Mouse (Mus musculus): Measurements from ENCODE around the gene Sf3a3. TPM values are rescaled to one million over a fixed set of nuclear protein-coding genes. Genes with fewer than 3 reads are reported as not detected.
A peak's percentile ranks its signal among the peaks of the same experiment; 100 is the strongest.
"Not testable (repeated sequence)": the region's sequence is repeated elsewhere in the genome, so short reads cannot be mapped to it uniquely, and the experiment has no call there.

Gene Sf3a3
- polyA plus RNA-seq, 1 experiment: 59.7 TPM

DNA sequence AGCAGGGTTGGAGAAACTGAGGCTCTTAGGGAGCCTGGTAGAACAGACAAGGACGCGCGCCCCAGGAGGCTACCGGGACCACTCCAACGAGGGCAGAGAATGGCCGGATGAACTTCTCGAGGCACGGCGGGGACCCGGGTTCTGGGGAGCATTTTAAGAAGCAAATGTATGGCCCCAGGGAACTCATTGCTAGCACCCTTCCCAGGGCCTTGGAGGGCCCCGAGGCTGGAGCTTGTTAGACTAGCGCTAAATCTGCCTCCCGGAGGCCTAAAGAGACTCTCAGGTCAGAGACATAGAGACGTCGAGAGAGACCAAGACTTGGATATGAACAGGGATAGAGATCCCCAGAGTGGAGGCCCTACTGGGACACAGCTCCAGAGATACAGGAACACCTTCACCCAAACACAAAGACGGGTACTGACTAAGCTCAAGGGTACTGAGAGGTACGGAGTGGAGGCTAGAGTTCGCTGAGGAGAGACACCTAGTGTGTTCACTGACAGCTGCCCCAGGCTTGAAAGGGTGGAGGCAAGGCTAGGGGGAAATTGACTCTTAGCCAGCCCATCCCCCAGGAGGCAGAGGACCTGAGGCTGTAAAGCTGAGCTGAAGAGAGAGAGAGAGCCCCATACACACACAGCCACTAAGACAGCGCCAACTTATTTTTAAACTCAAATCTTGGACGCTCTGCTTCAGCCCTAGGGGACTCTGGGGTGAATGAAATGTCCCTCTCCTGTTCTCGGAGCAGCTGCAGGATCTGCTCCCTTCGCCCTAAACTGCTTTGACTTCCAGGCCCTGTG lies 13.3 kb upstream of the Sf3a3 start:
- peak; percentile 56 for DNase-seq (ENCODE audit: low read depth)
- TF ChIP-seq POLR2A (IDR thresholded peaks at IDR 0.05; ENCODE audit: borderline replicate concordance, extremely low read depth, insufficient read depth, insufficient read length, poor library complexity, severe bottlenecking) (no peak), CTCF (IDR thresholded peaks at IDR 0.05; ENCODE audit: borderline replicate concordance, extremely low read depth, insufficient read depth, insufficient read length) (no peak)

DNA sequence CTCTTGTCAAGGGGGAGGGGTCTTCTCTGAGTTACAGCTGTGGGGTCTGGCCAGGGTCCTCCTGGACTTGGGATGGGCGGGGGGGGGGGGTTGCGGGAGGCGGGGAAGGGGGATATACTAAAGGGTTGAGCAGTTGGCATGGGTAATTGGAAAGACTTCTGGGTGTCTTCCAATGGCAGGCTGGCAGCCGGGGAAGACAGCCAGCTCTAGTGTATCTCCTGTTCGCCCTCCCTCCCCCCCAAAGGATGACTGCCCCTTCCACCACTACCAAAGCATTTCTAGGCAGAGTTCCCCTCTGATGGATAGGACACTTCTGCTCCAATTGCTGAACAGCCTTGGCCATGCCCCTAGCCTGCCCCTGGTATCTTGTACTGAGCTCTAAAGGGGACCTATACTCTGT lies 12.7 kb upstream of the Sf3a3 start:
- DNase-seq (ENCODE audit: low read depth): peak; percentile 74
- no peak for TF ChIP-seq POLR2A (IDR thresholded peaks at IDR 0.05; ENCODE audit: borderline replicate concordance, extremely low read depth, insufficient read depth, insufficient read length, poor library complexity, severe bottlenecking)
- TF ChIP-seq CTCF (IDR thresholded peaks at IDR 0.05; ENCODE audit: borderline replicate concordance, extremely low read depth, insufficient read depth, insufficient read length): no peak

DNA sequence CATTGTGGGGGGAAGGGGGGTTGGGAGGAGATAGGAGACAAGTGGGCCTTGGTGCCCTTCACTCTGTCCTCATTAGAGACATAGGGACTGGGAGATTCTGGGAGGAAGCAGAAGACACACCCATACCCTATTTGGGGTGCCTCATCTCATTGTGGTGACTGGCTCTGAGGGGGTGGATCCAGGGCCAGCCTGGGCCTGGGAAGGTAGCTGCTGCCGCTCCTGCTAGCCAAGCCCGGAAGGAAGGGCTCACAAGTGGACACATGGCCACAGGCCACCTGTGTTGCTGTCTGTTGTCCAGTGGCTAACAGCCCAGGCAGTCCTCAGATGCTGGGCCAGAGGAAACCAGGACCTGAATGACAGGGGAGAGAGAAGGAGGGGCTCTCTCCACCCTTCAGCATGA lies 11.2 kb upstream of the Sf3a3 start:
- no peak for DNase-seq (ENCODE audit: low read depth)
- TF ChIP-seq CTCF (IDR thresholded peaks at IDR 0.05; ENCODE audit: borderline replicate concordance, extremely low read depth, insufficient read depth, insufficient read length): no peak
- TF ChIP-seq POLR2A (IDR thresholded peaks at IDR 0.05; ENCODE audit: borderline replicate concordance, extremely low read depth, insufficient read depth, insufficient read length, poor library complexity, severe bottlenecking): no peak

DNA sequence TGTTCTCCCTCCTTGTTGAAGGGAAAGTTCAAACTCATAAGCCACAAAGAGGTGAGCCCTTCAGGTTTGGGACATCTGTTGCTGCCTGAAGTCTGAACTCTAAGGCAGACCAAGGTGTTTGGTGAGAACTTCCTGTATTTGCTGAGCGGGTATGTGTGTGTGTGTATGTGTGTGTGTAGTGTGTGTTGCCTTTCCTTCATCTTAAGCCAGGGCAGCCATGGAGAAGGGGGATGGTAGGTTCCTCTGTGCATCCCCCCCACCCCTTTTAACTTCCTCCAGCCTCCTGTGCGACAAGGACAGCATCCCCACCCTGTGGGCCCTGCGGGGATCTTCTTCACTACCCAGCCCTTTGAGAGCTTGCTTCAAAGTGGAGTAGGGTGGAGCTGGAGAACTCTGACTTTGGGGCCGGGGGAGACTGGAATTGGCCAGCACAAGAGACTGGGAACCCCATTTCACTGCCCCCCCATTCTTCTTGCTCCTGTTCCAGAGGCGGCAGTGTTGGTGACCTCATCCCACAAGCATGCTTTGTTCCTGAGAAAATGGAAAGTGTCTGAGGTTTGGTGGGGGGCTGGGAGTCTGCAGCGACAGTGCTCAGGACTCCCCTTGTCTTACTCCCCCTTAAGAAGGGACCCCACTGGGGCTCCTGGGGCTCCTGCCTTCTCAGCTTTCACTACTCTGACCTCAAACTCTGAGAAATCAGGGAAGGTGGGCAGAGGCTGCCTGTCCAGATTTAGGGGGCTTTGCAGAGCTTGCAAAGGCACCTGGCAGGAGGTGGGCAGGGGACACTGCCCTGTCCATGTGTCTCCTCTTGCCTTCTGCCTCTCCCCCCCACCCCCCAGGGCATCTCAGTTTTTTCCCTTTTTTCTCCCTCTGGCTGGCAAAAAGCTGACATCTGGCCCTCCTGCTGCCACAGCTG lies 10.4 kb upstream of the Sf3a3 start:
- DNase-seq (ENCODE audit: low read depth): peak; percentile 74
- TF ChIP-seq CTCF (IDR thresholded peaks at IDR 0.05; ENCODE audit: borderline replicate concordance, extremely low read depth, insufficient read depth, insufficient read length) (no peak), POLR2A (IDR thresholded peaks at IDR 0.05; ENCODE audit: borderline replicate concordance, extremely low read depth, insufficient read depth, insufficient read length, poor library complexity, severe bottlenecking) (no peak)

DNA sequence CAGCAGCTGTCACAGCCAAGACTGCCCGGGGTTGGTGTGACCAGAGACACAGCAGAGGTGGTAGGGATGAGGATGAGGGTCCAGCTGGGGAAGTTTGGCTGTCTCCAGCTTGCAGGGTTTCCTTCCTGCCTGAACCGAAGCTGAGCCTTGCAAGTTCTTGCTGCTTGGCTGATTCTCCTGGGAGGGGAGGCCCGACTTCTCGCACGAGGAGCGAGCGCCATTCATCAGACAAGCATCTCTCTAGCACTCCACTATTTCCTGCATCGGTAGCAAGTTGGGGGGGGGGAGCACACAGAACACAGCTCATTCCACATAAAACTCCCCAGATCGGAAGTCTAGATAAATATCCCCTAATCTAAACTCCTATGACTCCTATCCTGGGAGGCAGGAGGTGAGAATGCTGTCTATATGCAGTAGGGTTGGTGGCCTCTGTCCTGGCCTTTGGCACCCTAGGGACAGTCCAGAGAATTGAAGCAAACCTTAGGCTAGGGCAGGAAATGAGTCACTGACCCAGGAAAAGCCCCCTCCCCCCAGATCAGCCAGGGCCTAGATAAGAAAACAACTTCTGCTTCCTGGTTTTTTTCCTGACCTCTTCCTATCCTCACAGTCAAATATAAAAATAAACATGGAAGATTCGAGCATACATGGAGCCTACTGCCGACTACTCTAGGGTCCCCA lies 9.6 kb upstream of the Sf3a3 start:
- no peak for TF ChIP-seq POLR2A (IDR thresholded peaks at IDR 0.05; ENCODE audit: borderline replicate concordance, extremely low read depth, insufficient read depth, insufficient read length, poor library complexity, severe bottlenecking)
- TF ChIP-seq CTCF (IDR thresholded peaks at IDR 0.05; ENCODE audit: borderline replicate concordance, extremely low read depth, insufficient read depth, insufficient read length): no peak
- peak; percentile 46 for DNase-seq (ENCODE audit: low read depth)

DNA sequence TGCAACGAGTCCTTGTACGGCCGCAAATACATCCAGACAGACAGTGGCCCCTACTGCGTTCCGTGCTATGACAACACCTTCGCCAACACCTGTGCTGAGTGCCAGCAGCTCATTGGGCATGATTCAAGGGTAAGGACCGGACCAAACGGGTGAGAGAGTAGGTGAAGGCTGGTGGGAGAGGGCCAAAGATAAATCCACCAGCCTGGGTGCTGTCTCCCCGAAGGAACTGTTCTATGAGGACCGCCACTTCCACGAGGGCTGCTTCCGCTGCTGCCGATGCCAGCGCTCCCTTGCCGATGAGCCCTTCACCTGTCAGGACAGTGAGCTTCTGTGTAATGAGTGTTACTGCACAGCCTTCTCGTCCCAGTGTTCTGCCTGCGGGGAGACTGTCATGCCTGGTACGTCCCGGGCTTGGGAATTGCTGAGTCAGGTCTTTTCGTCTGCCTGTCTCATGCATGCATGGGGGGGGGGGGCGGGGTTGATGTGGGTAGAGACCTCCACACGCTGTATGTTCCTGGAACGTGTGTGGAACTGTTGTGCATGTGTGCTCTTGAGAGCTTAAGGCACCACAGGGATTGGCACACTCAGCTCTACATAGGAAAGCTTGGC lies 8.8 kb upstream of the Sf3a3 start:
- TF ChIP-seq POLR2A (IDR thresholded peaks at IDR 0.05; ENCODE audit: borderline replicate concordance, extremely low read depth, insufficient read depth, insufficient read length, poor library complexity, severe bottlenecking) (no peak), CTCF (IDR thresholded peaks at IDR 0.05; ENCODE audit: borderline replicate concordance, extremely low read depth, insufficient read depth, insufficient read length) (no peak)
- no peak for DNase-seq (ENCODE audit: low read depth)

DNA sequence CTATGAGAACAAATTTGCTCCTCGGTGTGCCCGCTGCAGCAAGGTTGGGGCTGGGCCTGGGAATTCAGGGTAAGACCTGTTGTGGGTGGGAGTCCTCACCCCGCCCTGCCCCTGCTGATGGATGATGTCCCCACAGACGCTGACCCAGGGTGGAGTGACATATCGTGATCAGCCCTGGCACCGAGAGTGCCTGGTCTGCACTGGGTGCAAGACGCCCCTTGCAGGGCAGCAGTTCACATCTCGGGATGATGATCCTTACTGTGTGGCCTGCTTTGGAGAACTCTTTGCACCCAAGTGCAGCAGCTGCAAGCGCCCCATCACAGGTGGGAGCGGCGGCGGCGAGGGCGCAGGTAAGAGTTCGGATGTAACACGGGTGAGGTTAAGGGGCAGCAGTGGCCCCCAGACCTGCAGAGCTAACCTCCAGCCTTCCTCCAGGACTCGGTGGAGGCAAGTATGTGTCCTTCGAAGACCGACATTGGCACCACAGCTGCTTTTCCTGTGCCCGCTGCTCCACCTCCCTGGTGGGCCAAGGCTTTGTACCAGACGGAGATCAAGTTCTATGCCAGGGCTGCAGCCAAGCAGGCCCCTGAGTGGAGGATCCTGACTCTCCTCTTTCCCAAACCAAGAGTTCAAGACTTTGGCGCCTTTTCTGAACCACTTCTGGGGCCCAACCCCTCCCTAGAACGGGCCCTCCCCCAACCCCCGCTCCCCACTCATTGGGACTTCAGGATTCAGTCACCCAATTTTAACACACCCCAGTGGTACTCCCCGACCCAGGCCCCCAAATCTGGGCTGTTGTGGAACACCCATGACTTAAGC lies 7.0 kb upstream of the Sf3a3 start:
- not testable (repeated sequence) for DNase-seq (ENCODE audit: low read depth)

DNA sequence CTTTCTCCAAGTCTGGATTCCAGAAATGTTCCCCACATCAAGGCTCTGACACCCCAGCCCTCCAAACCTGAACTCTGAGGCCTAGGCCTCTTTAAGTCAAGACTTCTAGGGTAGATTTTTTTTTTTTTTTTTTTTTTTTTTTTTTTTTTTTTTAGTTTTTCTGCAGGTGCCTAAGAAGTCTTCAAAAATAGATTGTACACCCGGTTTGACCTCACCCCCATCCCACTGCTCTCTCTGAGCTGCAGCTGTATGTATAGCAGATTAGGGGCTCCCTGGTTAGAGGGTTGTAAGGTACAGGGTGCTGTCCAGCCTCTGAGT lies 6.4 kb upstream of the Sf3a3 start:
- DNase-seq (ENCODE audit: low read depth): not testable (repeated sequence)

DNA sequence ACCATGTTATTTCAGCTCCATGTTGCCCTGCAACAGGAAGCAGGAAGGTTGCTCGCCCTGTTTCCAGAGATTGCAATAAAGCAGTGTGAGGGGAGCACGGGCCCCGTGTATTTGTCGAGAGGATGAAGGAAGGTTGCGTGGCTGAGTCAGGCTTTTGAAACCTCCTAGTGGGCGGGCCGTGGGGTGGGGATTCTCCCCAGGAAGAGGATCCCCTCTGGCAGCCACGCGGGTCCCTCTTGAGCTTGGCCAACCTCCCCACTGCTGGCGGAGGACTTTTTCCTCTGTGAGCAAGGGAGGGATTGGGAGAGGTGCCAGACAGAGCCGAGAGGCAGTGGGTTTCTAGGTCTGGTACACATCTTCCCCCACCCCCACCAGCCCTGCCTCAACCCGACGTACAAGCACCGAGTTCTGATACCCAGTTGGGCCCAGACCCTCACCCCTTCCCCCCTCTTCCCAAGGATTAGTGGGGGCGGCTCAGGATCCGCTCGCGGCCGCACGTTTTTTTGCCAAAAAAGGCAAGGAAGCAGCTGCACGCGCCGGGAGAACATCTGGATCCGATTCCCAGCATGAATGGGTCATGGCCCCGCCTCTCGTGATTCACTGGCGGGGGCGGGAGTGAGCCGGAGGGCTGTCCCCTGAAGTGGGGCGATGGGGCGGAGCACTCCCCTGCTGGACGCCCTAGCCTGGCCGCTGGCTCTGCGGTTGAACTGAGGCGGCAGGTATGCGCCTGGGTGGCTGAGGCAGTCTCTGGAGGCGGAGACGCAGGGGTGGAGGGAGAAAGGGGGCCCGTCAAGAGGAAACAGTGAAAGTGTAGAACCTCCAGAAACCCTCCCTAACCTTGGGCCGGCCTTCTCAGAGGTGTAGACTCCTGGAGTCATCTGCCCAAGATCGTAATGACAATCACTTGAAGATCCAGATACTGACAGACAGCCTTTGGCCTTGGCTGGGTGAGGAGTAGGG lies 5.8 kb upstream of the Sf3a3 start:
- no peak for TF ChIP-seq CTCF (IDR thresholded peaks at IDR 0.05; ENCODE audit: borderline replicate concordance, extremely low read depth, insufficient read depth, insufficient read length)
- TF ChIP-seq POLR2A (IDR thresholded peaks at IDR 0.05; ENCODE audit: borderline replicate concordance, extremely low read depth, insufficient read depth, insufficient read length, poor library complexity, severe bottlenecking): no peak
- DNase-seq (ENCODE audit: low read depth): peak; percentile 74

DNA sequence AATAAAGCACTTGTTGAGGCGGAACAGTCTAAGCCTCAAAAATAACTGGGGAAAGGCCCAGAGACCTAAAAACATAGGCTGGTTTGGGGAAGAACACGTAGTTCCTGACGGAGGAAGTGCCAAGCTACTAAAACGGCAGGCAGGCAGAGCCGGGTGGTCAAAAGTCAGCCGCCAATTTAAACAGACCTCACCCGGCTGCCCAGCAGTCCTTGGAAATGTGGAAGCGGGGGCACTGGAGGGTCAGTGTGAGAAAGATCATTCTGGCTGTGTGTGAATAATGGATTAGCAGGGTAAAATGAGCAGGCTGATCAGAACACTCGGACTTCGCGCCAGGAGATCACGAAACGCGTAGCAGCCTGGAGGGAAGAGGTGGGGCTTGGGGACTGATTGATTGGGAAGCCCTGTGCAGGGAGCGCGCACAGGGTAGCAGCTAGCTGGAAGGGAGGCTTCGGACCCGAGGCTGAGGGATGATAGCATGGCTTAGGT lies 4.6 kb upstream of the Sf3a3 start:
- no peak for DNase-seq (ENCODE audit: low read depth)
- TF ChIP-seq CTCF (IDR thresholded peaks at IDR 0.05; ENCODE audit: borderline replicate concordance, extremely low read depth, insufficient read depth, insufficient read length) (no peak), POLR2A (IDR thresholded peaks at IDR 0.05; ENCODE audit: borderline replicate concordance, extremely low read depth, insufficient read depth, insufficient read length, poor library complexity, severe bottlenecking) (no peak)

All from brain, embryonic 14.5 days (tissue).